Mouse (Mus musculus) thymus, adult 2 months (tissue): ENCODE results near the gene Hydin. TPM values are rescaled to one million over a fixed set of nuclear protein-coding genes. Genes with fewer than 3 reads are reported as not detected.
"Not testable (repeated sequence)": the region's sequence is repeated elsewhere in the genome, so short reads cannot be mapped to it uniquely, and the experiment has no call there.

ENCODE experiments used
- DNase-seq: peaks from one replicate; pipeline ENCODE4 v3.0.0; 2021
- H3K27ac ChIP-seq: fragments of 200-500 bp; 2 replicates; pipeline ENCODE4 v1.5.1; 2012; ENCODE audit warnings: low read length, control low read depth; ENCODE audit not compliant: control insufficient read depth, insufficient read depth
- H3K27me3 ChIP-seq: fragments of 200-500 bp; 2 replicates; pipeline ENCODE4 v1.6.1; 2012; ENCODE audit warnings: mild to moderate bottlenecking, low read length, moderate library complexity, mixed read lengths; ENCODE audit not compliant: control insufficient read depth, insufficient read depth
- H3K36me3 ChIP-seq: fragments of 200-500 bp; 2 replicates; pipeline ENCODE4 v1.6.1; 2012; ENCODE audit warnings: mild to moderate bottlenecking, low read length, moderate library complexity; ENCODE audit not compliant: control insufficient read depth, insufficient read depth
- H3K4me1 ChIP-seq: fragments of 200-500 bp; replicated peaks from 2 replicates; pipeline ENCODE4 v1.6.1; 2012; ENCODE audit warnings: low read length; ENCODE audit not compliant: control insufficient read depth, insufficient read depth
- H3K4me3 ChIP-seq: fragments of 200-500 bp; 2 replicates; pipeline ENCODE4 v1.5.1; 2012; ENCODE audit warnings: mild to moderate bottlenecking, low read length, control low read depth, moderate library complexity; ENCODE audit not compliant: control insufficient read depth, insufficient read depth
- CTCF ChIP-seq: fragments of 200-500 bp; IDR thresholded peaks from 2 replicates; pipeline ENCODE4 v1.5.1; 2012; ENCODE audit warnings: mild to moderate bottlenecking, control low read depth, low read length, moderate library complexity, borderline replicate concordance; ENCODE audit not compliant: control insufficient read depth, poor library complexity, insufficient read depth; ENCODE audit errors: extremely low read depth
- POLR2A ChIP-seq: fragments of 200-500 bp; IDR thresholded peaks from 2 replicates; pipeline ENCODE4 v1.6.1; 2012; ENCODE audit warnings: mild to moderate bottlenecking, low read length, control low read depth, moderate library complexity; ENCODE audit not compliant: control insufficient read depth, poor library complexity, insufficient read depth; ENCODE audit errors: extremely low read depth
- WGBS: fragments of 180-500 bp; shearing (Covaris S2); methylation state at CpG from one replicate; pipeline ENCODE4 v1.1.7; 2018; 5-methylcytosine and 5-hydroxymethylcytosine counted together
- polyA plus RNA-seq: library from polyadenylated mRNA; depleted of rRNA; stranded (reverse); fragments of >200 nt; gene quantifications from 2 replicates; pipeline ENCODE4 v1.2.3, GENCODE M21; 2012

Gene Hydin
- polyA plus RNA-seq, 1 experiment: 0.19 TPM

DNA sequence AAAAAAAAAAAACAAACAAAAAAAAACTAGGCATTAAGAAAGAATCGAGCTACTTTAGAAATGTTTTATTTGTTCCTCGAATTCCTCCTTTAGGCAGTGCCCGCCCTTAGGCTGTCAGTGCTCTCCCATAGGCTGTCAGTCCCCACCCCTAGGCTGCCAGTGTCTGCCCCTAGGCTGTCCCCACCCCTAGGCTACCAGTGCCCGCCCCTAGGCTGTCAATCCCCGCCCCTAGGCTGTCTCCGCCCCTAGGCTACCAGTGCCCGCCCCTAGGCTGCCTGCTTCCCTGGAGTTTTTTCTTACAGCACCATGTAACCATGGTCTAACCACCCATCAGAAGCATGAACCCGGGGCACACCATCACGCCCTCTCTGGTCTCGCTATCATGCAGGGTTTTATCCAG lies 233.5 kb downstream of the Hydin start:
- no peak for TF ChIP-seq CTCF
- TF ChIP-seq POLR2A: no peak
- no peak for DNase-seq
- H3K27me3 ChIP-seq: no peaks in the 10 kb centered on the region
- WGBS: 42% methylated on average over 10 of the region's 10 CpGs
- no peaks in the 10 kb centered on the region for H3K36me3 ChIP-seq
- H3K27ac ChIP-seq: no peak overlapping the region
- H3K4me1 ChIP-seq: no peaks in the 10 kb centered on the region
- H3K4me3 ChIP-seq: no peak overlapping the region

GRCm38 (mm10) chr8:110500661-110501060 lies 233.9 kb downstream of the Hydin start:
- Histone ChIP-seq H3K4me3 (no peak overlapping the region), H3K36me3 (no peaks in the 10 kb centered on the region), H3K4me1 (no peaks in the 10 kb centered on the region), H3K27me3 (no peaks in the 10 kb centered on the region), H3K27ac (no peak overlapping the region)
- DNase-seq: no peak
- TF ChIP-seq POLR2A: no peak
- no peak for TF ChIP-seq CTCF
- 84% methylated on average over 6 of the region's 6 CpGs for WGBS

DNA sequence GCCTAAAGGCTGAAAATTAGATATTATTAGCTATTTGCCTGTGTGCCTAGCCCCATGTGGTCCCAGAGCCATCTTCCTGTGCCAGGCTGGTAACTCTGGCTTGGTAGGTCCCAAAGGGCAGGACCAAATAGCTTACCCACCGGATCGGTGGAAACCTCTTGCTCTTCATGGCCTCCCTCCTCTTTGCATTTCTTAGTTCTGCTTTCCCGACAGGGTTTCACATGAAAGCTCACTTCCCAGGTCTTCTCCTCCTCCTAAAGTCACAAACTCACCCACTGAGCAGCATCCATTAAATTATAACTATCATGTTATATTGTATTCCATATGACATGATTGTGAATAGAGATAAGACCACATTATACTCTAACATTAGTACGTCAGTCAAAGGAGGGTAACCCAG lies 234.6 kb downstream of the Hydin start:
- Histone ChIP-seq H3K27me3 (no peaks in the 10 kb centered on the region), H3K36me3 (no peaks in the 10 kb centered on the region), H3K4me3 (no peak overlapping the region), H3K4me1 (no peaks in the 10 kb centered on the region), H3K27ac (no peak overlapping the region)
- 74% methylated on average over 4 of the region's 4 CpGs for WGBS
- DNase-seq: no peak
- TF ChIP-seq POLR2A (no peak), CTCF (no peak)

GRCm38 (mm10) chr8:110502880-110503279 lies 236.1 kb downstream of the Hydin start:
- no peak overlapping the region for H3K27ac ChIP-seq
- H3K4me3 ChIP-seq: no peak overlapping the region
- no peaks in the 10 kb centered on the region for H3K27me3 ChIP-seq
- no peaks in the 10 kb centered on the region for H3K4me1 ChIP-seq
- TF ChIP-seq CTCF (no peak), POLR2A (no peak)
- no peak for DNase-seq
- 23% methylated on average over 10 of the region's 10 CpGs for WGBS
- no peaks in the 10 kb centered on the region for H3K36me3 ChIP-seq

- Histone ChIP-seq H3K27ac (no peak overlapping the region), H3K36me3 (no peaks in the 10 kb centered on the region), H3K4me3 (no peak overlapping the region), H3K4me1 (no peaks in the 10 kb centered on the region), H3K27me3 (no peaks in the 10 kb centered on the region)
- no peak for DNase-seq
- WGBS: 83% methylated on average over 3 of the region's 3 CpGs
- TF ChIP-seq POLR2A (no peak), CTCF (no peak)
Measured at GRCm38 (mm10) chr8:110508766-110509165, 242.0 kb downstream of the Hydin start.

- Histone ChIP-seq H3K27ac (no peak overlapping the region), H3K4me3 (no peak overlapping the region), H3K36me3 (no peaks in the 10 kb centered on the region), H3K4me1 (no peaks in the 10 kb centered on the region), H3K27me3 (no peaks in the 10 kb centered on the region)
- TF ChIP-seq POLR2A (no peak), CTCF (no peak)
- WGBS: 80% methylated on average over 7 of the region's 7 CpGs
- DNase-seq: no peak
Measured at GRCm38 (mm10) chr8:110519790-110520189, 253.0 kb downstream of the Hydin start.

DNA sequence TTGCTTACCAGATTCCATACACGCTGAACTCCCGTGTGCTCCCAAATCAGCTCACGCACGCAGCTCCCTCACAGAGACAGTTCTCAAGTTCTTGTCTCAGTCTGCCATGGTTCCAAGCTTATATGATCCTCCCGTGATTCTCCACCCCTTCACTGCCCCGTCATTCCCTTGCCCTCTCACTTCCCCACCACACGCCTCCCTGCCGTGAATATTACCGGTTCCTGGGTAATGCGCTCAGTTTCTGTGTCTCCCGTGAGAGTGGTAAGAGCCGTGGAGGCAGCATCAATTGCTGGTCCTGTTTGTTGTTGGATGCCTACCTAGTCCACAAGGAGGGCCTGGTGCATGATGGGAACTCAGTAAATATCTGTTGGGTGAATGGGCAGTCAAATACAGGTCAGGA lies 255.1 kb downstream of the Hydin start:
- Histone ChIP-seq H3K27me3 (no peaks in the 10 kb centered on the region), H3K4me1 (no peaks in the 10 kb centered on the region), H3K27ac (no peak overlapping the region), H3K36me3 (no peaks in the 10 kb centered on the region), H3K4me3 (no peak overlapping the region)
- DNase-seq: no peak
- TF ChIP-seq CTCF: no peak
- no peak for TF ChIP-seq POLR2A
- WGBS: 94% methylated on average over 12 of the region's 12 CpGs

DNA sequence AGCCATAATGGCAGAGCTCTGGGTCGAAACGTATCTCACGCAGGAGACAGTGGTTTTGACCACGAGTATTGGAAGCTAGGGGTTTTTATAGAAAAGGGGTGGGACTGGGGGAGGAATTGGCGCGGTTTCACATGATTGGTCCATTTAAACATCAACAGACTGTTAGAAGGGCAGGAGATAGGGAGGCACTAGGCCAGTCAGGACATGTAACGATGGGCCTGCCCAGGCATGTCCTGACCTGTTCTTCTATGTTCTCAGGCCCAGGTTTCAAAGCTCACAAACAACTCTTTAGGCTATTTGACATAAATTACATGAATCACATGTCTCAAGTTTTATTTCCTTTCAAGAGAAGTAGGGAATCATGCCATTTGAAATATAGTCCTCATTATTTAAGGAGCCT lies 255.7 kb downstream of the Hydin start:
- 86% methylated on average over 7 of the region's 7 CpGs for WGBS
- DNase-seq, H3K4me1 ChIP-seq, H3K4me3 ChIP-seq, H3K27ac ChIP-seq, H3K27me3 ChIP-seq, H3K36me3 ChIP-seq: not testable (repeated sequence)
